Comparison of ENCODE assay signal across 19 mouse cellular contexts in genomic region chr5:132974876-132975275, GRCm38 (mm10).
A peak's percentile ranks its signal among the peaks of the same experiment; 100 is the strongest.
DNase-seq lines count a peak whose midpoint lies in the region; ATAC-seq lines count a peak whose summit lies in the region.
"Had no signal": no experiment of that assay in that cellular context is flagged by ENCODE, and none has a peak within 500 bp of the region (broad histone marks: within the 10 kb centered on the region; RNA-seq: fewer than 3 reads in every experiment).

No protein-coding gene starts in this region.

- H3K9ac ChIP-seq in kidney, embryonic 15.5 days = no peak overlapping the region
- H3K9ac ChIP-seq in midbrain, embryonic 12.5 days (replicated peaks) = no peak overlapping the region
- H3K9ac ChIP-seq: heart, embryonic 13.5 days had no signal

- intact Hi-C loops in heart, postnatal 10 days (cut with DNase I) = no loop called here

- no peaks in the 10 kb centered on the region for H3K9me3 ChIP-seq in kidney, embryonic 15.5 days (replicated peaks)
- peaks cover 3% of the 10 kb centered on the region; the same call in 1 of the 2 replicates for H3K9me3 ChIP-seq in midbrain, embryonic 12.5 days

- H3K36me3 ChIP-seq in kidney, embryonic 15.5 days = no peaks in the 10 kb centered on the region
- no peaks in the 10 kb centered on the region for H3K36me3 ChIP-seq in midbrain, embryonic 12.5 days
- H3K36me3 ChIP-seq: heart, embryonic 13.5 days had no signal

- peak overlapping the region; percentile 67; the same call in 1 of the 2 replicates for H3K27ac ChIP-seq in kidney, embryonic 15.5 days
- peak overlapping the region; percentile 39; the same call in 1 of the 2 replicates for H3K27ac ChIP-seq in midbrain, embryonic 12.5 days (replicated peaks)
- H3K27ac ChIP-seq: gastrocnemius, adult 2 months; heart, embryonic 13.5 days had no signal

- H3K4me2 ChIP-seq in kidney, embryonic 15.5 days = no peak overlapping the region
- no peak overlapping the region for H3K4me2 ChIP-seq in midbrain, embryonic 12.5 days (replicated peaks)
- H3K4me2 ChIP-seq: heart, embryonic 13.5 days; liver, embryonic 11.5 days had no signal

- no peak for ATAC-seq in kidney, embryonic 15.5 days (replicated peaks; ENCODE audit: low FRiP score)
- peak; percentile 93 for ATAC-seq in midbrain, embryonic 12.5 days (ENCODE audit: low FRiP score, low read depth)

- no peak overlapping the region for H3K4me3 ChIP-seq in kidney, embryonic 15.5 days (replicated peaks)
- no peak overlapping the region for H3K4me3 ChIP-seq in midbrain, embryonic 12.5 days
- H3K4me3 ChIP-seq: gastrocnemius, adult 2 months; heart, embryonic 13.5 days; megakaryocyte, embryonic 14.5 days; myocyte had no signal

- DNase-seq in embryo, embryonic 10 days (ENCODE audit: low spot score) = peak; percentile 14
- DNase-seq in embryo, embryonic 9.5 days (ENCODE audit: extremely low spot score) = no peak
- no peak for DNase-seq in kidney, adult 18-20 months
- no peak for DNase-seq in right cerebral cortex, adult 18-20 months
- no peak for DNase-seq in right cerebral cortex, postnatal 25 days
- no peak for DNase-seq in heart, postnatal 10 days
- DNase-seq: adrenal gland, adult 8-10 months; gastrocnemius, adult 2 months; heart, postnatal 36 days; kidney, postnatal 4 days; layer of hippocampus, adult 9-11 months; lung, adult 18-20 months; lung, postnatal 14 days had no signal

- WGBS in kidney, embryonic 15.5 days = 46% methylated on average over 3 of the region's 3 CpGs
- 6% methylated on average over 3 of the region's 3 CpGs for WGBS in midbrain, embryonic 12.5 days

- peaks cover 13% of the 10 kb centered on the region; the same call in 1 of the 2 replicates for H3K4me1 ChIP-seq in kidney, embryonic 15.5 days
- H3K4me1 ChIP-seq in midbrain, embryonic 12.5 days = peaks cover 23% of the 10 kb centered on the region
- H3K4me1 ChIP-seq: heart, embryonic 13.5 days; megakaryocyte, embryonic 14.5 days had no signal

- no peaks in the 10 kb centered on the region for H3K27me3 ChIP-seq in kidney, embryonic 15.5 days
- H3K27me3 ChIP-seq in midbrain, embryonic 12.5 days = peaks cover 25% of the 10 kb centered on the region
- H3K27me3 ChIP-seq: heart, embryonic 13.5 days; megakaryocyte, embryonic 14.5 days had no signal
